Mouse (Mus musculus): Measurements from ENCODE around the gene Ptprg. TPM values are rescaled to one million over a fixed set of nuclear protein-coding genes. Genes with fewer than 3 reads are reported as not detected.
"Not testable (repeated sequence)": the region's sequence is repeated elsewhere in the genome, so short reads cannot be mapped to it uniquely, and the experiment has no call there.

Gene Ptprg
- polyA plus RNA-seq, 1 experiment from 2014 or later: 33.7 TPM

DNA sequence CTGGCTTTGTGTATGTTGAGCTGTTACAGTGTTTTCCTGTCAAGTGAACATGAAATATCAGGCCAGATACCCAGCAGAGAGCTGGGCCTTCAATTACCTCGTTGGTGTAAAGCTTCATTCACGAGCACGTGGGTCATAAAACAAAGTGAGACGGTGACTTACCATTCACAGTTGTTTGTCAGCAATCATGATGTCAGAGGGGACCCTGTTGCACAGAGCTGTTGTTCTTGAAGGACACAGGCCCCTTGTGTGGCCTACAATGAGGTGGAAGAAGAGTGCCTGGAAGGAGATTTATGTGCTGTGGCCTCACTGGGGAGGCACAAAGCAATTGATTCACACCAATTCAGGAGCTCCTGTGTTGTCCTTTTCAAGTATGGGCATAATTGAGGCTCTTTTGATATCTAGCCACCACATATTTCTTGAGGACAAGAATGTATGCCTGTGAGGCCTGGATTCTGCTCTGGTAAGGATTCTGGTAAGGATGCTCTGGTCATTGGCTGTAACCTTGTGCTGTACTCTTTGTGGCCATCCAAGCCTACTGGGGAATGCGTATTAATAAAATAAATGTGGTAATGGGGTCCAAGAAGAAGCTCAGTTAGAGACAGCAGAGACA, 503.7 kb downstream of the Ptprg start:
- no peaks in the 10 kb centered on the region for H3K9me3 ChIP-seq (ENCODE audit: control insufficient read depth, low read length)
- no peak overlapping the region for H3K4me2 ChIP-seq
- ATAC-seq (ENCODE audit: low FRiP score): no peak
- no peak overlapping the region for H3K27ac ChIP-seq (ENCODE audit: low read depth, low read length)
- no peaks in the 10 kb centered on the region for H3K27me3 ChIP-seq (ENCODE audit: control insufficient read depth, insufficient read depth, low read length)
- H3K4me1 ChIP-seq (ENCODE audit: control insufficient read depth, insufficient read depth, low read length): peaks cover 2% of the 10 kb centered on the region; the same call in 1 of the 2 replicates
- DNase-seq (ENCODE audit: low spot score, missing footprints): peak; percentile 83
- no peak overlapping the region for H3K9ac ChIP-seq (ENCODE audit: low read length)
- no peak overlapping the region for H3K4me3 ChIP-seq (ENCODE audit: low read depth, low read length)
- WGBS: 86% methylated on average over 5 of the region's 5 CpGs
- H3K36me3 ChIP-seq (ENCODE audit: control insufficient read depth, insufficient read depth, low read length): no peaks in the 10 kb centered on the region

DNA sequence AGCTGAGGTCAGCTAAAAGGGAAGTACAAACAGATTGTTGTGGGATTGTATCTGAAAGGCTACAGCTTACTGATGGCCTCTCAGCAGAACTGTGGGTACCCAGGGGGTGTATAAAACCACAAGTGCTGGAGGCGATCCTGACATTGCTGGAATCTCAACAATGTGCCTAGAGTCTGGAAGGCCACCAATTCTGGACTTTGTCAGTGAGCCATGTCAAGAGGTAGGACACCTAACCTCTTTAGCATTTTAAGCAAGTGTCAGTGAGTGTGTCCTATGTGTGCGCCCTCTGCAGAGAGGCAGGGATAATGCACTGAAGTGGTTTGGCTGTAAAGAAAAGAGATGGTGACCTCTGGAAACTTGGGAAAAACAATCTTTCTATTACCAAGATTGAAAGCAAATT, 504.5 kb downstream of the Ptprg start:
- Histone ChIP-seq H3K27me3 (ENCODE audit: control insufficient read depth, insufficient read depth, low read length) (no peaks in the 10 kb centered on the region), H3K4me3 (ENCODE audit: low read depth, low read length) (no peak overlapping the region), H3K4me1 (ENCODE audit: control insufficient read depth, insufficient read depth, low read length) (no peaks in the 10 kb centered on the region), H3K4me2 (no peak overlapping the region), H3K9me3 (ENCODE audit: control insufficient read depth, low read length) (no peaks in the 10 kb centered on the region), H3K36me3 (ENCODE audit: control insufficient read depth, insufficient read depth, low read length) (no peaks in the 10 kb centered on the region), H3K9ac (ENCODE audit: low read length) (no peak overlapping the region), H3K27ac (ENCODE audit: low read depth, low read length) (no peak overlapping the region)
- DNase-seq (ENCODE audit: low spot score, missing footprints) (peak; percentile 51), ATAC-seq (ENCODE audit: low FRiP score) (no peak)
- WGBS: 79% methylated on average over 2 of the region's 2 CpGs

DNA sequence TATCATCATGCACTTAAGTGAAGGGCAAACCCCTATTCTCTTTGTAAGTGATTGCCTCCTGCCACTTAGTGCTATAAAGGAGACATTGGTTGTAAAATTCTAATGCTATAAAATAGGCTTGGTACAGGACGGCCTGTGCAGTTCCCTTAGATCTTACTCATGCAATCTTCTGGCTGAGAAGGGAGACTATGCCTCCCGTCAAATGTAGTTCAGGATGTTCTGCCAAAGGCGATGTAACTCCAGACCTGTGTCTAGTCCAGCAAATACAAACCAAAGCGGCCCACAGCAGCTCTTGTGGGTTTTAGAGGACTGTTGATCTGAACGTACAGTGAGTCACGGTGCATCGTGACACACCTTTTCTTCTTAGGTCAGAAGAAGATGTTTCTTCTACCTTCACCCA, 505.8 kb downstream of the Ptprg start:
- Histone ChIP-seq H3K27ac (ENCODE audit: low read depth, low read length) (no peak overlapping the region), H3K9ac (ENCODE audit: low read length) (no peak overlapping the region), H3K4me2 (no peak overlapping the region), H3K4me1 (ENCODE audit: control insufficient read depth, insufficient read depth, low read length) (no peaks in the 10 kb centered on the region), H3K4me3 (ENCODE audit: low read depth, low read length) (no peak overlapping the region), H3K36me3 (ENCODE audit: control insufficient read depth, insufficient read depth, low read length) (no peaks in the 10 kb centered on the region), H3K27me3 (ENCODE audit: control insufficient read depth, insufficient read depth, low read length) (no peaks in the 10 kb centered on the region), H3K9me3 (ENCODE audit: control insufficient read depth, low read length) (no peaks in the 10 kb centered on the region)
- ATAC-seq (ENCODE audit: low FRiP score): no peak
- 96% methylated on average over 7 of the region's 7 CpGs for WGBS
- DNase-seq (ENCODE audit: low spot score, missing footprints): no peak

DNA sequence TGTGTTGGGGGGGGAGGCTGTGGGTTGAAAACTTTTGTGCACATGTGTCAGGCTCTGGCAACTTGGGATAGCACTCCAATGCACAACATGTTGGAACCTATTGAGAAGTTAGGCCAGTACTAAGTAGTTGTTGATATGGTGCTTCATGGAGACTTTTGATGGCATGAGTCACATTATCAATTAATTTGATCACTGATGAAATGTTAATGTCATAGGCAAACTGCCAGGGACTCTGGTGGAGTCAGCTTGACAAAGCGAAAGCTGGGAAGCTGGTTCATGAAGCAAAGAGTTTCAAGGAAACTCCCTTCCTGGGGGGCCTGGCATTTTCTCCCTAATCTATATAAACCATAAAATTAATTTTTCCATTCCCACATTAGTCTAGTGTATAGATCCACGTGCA, 508.0 kb downstream of the Ptprg start:
- not testable (repeated sequence) for H3K9ac ChIP-seq (ENCODE audit: low read length); H3K4me3 ChIP-seq (ENCODE audit: low read depth, low read length); ATAC-seq (ENCODE audit: low FRiP score); H3K36me3 ChIP-seq (ENCODE audit: control insufficient read depth, insufficient read depth, low read length); H3K4me2 ChIP-seq; H3K9me3 ChIP-seq (ENCODE audit: control insufficient read depth, low read length); H3K27ac ChIP-seq (ENCODE audit: low read depth, low read length); H3K27me3 ChIP-seq (ENCODE audit: control insufficient read depth, insufficient read depth, low read length); H3K4me1 ChIP-seq (ENCODE audit: control insufficient read depth, insufficient read depth, low read length)
- peak; percentile 57 for DNase-seq (ENCODE audit: low spot score, missing footprints)
- WGBS: 100% methylated on average over 1 of the region's 2 CpGs

DNA sequence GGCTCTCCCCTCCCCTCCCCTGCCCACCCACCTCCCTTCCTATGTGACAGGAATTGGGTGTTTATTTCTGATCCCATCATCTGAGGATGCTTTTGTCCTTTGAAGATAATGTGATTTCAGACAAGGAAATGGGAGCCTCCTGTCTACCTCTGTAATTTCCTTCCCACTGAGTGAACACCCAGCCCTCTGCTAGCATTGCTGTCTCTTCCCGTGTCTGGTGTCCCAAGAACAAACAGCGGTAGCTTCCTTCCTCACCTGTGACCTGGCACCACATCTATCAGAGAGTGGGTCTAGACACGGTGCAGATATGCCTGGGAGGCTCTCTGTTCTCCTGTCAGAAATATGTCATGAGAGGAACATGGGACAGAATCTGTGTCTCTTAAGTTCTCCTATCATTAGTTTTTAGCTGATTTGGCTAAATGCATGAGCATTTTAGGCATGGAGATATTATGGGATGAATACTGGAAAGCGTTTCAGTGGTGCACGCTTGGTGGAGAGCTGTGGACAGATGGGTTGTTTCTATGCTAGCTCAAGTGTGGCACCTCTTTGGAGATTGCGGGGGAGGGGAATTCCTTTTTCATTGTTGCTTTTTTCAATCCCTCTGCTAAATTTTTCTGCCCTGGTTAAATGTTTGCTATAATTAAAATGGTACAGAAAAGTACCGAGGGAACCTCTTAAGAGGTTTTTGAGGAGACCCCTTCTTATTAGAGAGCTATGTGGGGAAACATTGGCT, 509.5 kb downstream of the Ptprg start:
- no peak overlapping the region for H3K9ac ChIP-seq (ENCODE audit: low read length)
- H3K4me2 ChIP-seq: no peak overlapping the region
- 90% methylated on average over 7 of the region's 7 CpGs for WGBS
- no peak overlapping the region for H3K27ac ChIP-seq (ENCODE audit: low read depth, low read length)
- H3K36me3 ChIP-seq (ENCODE audit: control insufficient read depth, insufficient read depth, low read length): no peaks in the 10 kb centered on the region
- H3K9me3 ChIP-seq (ENCODE audit: control insufficient read depth, low read length): no peaks in the 10 kb centered on the region
- no peaks in the 10 kb centered on the region for H3K4me1 ChIP-seq (ENCODE audit: control insufficient read depth, insufficient read depth, low read length)
- no peaks in the 10 kb centered on the region for H3K27me3 ChIP-seq (ENCODE audit: control insufficient read depth, insufficient read depth, low read length)
- DNase-seq (ENCODE audit: low spot score, missing footprints) (peak; percentile 17), ATAC-seq (ENCODE audit: low FRiP score) (no peak)
- H3K4me3 ChIP-seq (ENCODE audit: low read depth, low read length): no peak overlapping the region

DNA sequence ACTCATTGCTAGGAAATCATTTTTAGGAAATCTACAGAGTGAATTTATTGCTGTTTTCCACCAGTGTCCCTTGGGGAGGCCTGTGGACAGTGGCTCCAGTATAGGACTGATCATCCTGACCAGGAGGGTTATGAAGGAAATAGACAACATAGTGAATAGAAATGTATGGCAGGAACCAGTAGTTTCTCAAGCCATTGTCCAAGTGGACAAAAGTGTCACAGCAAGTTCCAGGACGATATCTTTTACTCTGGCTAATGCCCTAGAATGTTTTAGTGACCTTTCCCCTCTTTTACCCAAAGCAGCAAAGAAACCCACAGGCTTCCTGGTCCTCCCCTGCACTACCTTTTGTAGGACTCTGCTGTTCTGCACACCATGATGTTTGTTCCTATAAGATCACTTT, 511.7 kb downstream of the Ptprg start:
- no peaks in the 10 kb centered on the region for H3K9me3 ChIP-seq (ENCODE audit: control insufficient read depth, low read length)
- H3K27me3 ChIP-seq (ENCODE audit: control insufficient read depth, insufficient read depth, low read length): no peaks in the 10 kb centered on the region
- H3K4me3 ChIP-seq (ENCODE audit: low read depth, low read length): no peak overlapping the region
- H3K27ac ChIP-seq (ENCODE audit: low read depth, low read length): no peak overlapping the region
- 59% methylated on average over 1 of the region's 1 CpGs for WGBS
- H3K4me2 ChIP-seq: no peak overlapping the region
- no peaks in the 10 kb centered on the region for H3K4me1 ChIP-seq (ENCODE audit: control insufficient read depth, insufficient read depth, low read length)
- ATAC-seq (ENCODE audit: low FRiP score): no peak
- H3K36me3 ChIP-seq (ENCODE audit: control insufficient read depth, insufficient read depth, low read length): no peaks in the 10 kb centered on the region
- DNase-seq (ENCODE audit: low spot score, missing footprints): peak; percentile 57
- H3K9ac ChIP-seq (ENCODE audit: low read length): no peak overlapping the region

DNA sequence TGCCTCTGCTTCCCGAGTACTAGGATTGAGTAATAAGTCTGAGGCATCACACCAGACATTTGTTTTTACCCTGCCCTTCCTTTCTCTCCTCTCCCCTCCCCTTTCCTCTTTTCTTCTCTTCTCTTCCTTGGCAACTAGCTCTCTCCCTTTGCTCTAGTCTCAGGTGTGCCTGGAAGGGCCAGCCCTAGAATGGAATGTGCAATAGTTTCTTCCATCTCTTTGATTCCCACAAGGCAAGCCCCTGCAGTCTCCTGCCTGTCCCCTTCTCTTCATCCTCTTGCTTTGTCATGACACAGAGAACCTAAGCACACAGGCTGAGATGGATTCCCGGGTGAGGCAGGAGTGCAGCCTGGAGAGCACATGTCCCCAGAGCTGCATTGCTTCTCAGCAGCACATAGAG, 512.4 kb downstream of the Ptprg start:
- Histone ChIP-seq H3K4me3 (ENCODE audit: low read depth, low read length) (no peak overlapping the region), H3K9me3 (ENCODE audit: control insufficient read depth, low read length) (no peaks in the 10 kb centered on the region), H3K4me2 (no peak overlapping the region), H3K36me3 (ENCODE audit: control insufficient read depth, insufficient read depth, low read length) (no peaks in the 10 kb centered on the region), H3K4me1 (ENCODE audit: control insufficient read depth, insufficient read depth, low read length) (no peaks in the 10 kb centered on the region), H3K9ac (ENCODE audit: low read length) (no peak overlapping the region), H3K27me3 (ENCODE audit: control insufficient read depth, insufficient read depth, low read length) (no peaks in the 10 kb centered on the region), H3K27ac (ENCODE audit: low read depth, low read length) (no peak overlapping the region)
- WGBS: 94% methylated on average over 2 of the region's 2 CpGs
- DNase-seq (ENCODE audit: low spot score, missing footprints) (peak; percentile 53), ATAC-seq (ENCODE audit: low FRiP score) (no peak)

DNA sequence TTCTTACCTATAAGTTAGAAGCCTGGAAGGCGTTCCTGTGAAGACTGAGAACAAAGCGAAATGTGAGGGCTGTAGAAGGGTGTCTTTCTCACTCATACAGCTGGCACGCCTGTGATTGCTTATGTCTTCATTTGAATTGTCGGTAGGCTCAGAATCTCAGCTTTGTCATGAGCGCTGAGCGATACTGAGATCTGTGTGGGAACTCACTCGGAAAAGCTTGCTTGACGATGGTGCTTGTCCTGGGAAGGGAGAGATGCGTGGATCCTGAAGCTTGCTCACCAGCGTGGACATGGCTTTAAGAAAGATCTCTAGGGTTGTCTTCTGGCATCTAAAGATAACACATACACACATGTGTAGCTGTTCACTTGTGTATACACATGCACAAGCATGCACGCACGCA, 516.4 kb downstream of the Ptprg start:
- no peak for ATAC-seq (ENCODE audit: low FRiP score)
- no peaks in the 10 kb centered on the region; the same call in 1 of the 2 replicates for H3K4me1 ChIP-seq (ENCODE audit: control insufficient read depth, insufficient read depth, low read length)
- H3K4me3 ChIP-seq (ENCODE audit: low read depth, low read length): no peak overlapping the region
- H3K27ac ChIP-seq (ENCODE audit: low read depth, low read length): no peak overlapping the region
- no peak overlapping the region for H3K4me2 ChIP-seq
- H3K9me3 ChIP-seq (ENCODE audit: control insufficient read depth, low read length): no peaks in the 10 kb centered on the region
- DNase-seq (ENCODE audit: low spot score, missing footprints): peak; percentile 37
- H3K9ac ChIP-seq (ENCODE audit: low read length): no peak overlapping the region
- WGBS: 81% methylated on average over 12 of the region's 12 CpGs
- H3K36me3 ChIP-seq (ENCODE audit: control insufficient read depth, insufficient read depth, low read length): no peaks in the 10 kb centered on the region
- H3K27me3 ChIP-seq (ENCODE audit: control insufficient read depth, insufficient read depth, low read length): no peaks in the 10 kb centered on the region

DNA sequence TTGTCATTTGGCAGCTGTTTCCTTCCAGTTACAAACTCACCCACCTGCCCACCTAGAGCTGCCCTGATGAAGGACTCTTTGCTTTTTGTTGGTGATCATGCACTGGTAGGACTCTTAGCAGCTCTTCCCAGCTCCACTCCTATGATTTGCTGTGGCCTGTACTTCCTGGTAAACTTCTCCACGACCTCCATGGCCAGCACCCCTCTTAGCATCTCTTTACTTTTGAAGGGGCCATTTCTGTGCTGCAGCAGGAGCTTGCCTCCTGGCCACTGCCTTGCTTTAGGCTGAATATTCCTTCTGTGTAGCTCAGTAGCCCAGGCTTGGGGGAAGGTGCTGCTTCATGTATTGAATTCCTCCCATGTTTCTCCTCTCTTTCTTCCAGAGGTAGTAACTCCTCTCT, 517.0 kb downstream of the Ptprg start:
- DNase-seq (ENCODE audit: low spot score, missing footprints) (peak; percentile 75), ATAC-seq (ENCODE audit: low FRiP score) (no peak)
- no peaks in the 10 kb centered on the region for H3K36me3 ChIP-seq (ENCODE audit: control insufficient read depth, insufficient read depth, low read length)
- H3K27ac ChIP-seq (ENCODE audit: low read depth, low read length): no peak overlapping the region
- no peaks in the 10 kb centered on the region; the same call in 1 of the 2 replicates for H3K4me1 ChIP-seq (ENCODE audit: control insufficient read depth, insufficient read depth, low read length)
- 56% methylated on average over 1 of the region's 1 CpGs for WGBS
- no peak overlapping the region for H3K9ac ChIP-seq (ENCODE audit: low read length)
- no peak overlapping the region for H3K4me3 ChIP-seq (ENCODE audit: low read depth, low read length)
- H3K27me3 ChIP-seq (ENCODE audit: control insufficient read depth, insufficient read depth, low read length): no peaks in the 10 kb centered on the region
- H3K9me3 ChIP-seq (ENCODE audit: control insufficient read depth, low read length): no peaks in the 10 kb centered on the region
- H3K4me2 ChIP-seq: no peak overlapping the region

Data from midbrain, embryonic 11.5 days (tissue).